Mouse (Mus musculus) adipose tissue, adult 10 weeks (tissue): Measurements from ENCODE around the gene Olfr981. TPM values are rescaled to one million over a fixed set of nuclear protein-coding genes. Genes with fewer than 3 reads are reported as not detected.

Source experiments
- polyA plus RNA-seq: library from polyadenylated mRNA; stranded (reverse); fragments of 350-450 nt; fragmentation: Illumina TruSeq; extraction: RNeasy Lipid Tissue Mini Kit (QIAGEN cat#74804); gene quantifications from one replicate; pipeline ENCODE4 v1.2.3, GENCODE M21; 2014; ENCODE audit warnings: low read depth, low replicate concordance

Olfr981 gene
- not detected for polyA plus RNA-seq

GRCm38 (mm10) chr9:40021164-40021563 lies at the start of gene Olfr981:
Gene Olfr981 (plus strand): TSS chr9:40021464.

GRCm38 (mm10) chr9:39991813-39992212 lies 29.5 kb upstream of the Olfr981 start, which contains the start of gene Olfr978:
Gene Olfr978 (plus strand): TSS chr9:39992113.

DNA sequence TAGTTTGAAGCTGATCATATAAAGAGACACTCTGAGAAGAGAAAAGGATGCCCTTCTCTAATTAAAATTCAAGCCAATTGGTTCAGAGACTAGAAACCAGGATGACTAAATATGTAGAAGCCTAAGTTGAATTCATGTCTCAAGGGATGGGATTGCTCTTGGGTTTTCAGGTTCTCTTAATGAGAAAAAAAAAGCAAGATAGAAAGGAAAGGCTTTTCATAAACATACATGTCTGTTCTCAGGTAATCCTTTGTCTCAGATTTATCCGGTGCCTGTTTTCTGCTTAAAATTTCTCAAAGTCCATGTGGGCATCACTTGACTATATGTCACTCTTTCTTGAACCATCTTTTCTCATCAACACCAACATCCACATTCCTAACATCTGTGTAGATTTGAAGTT lies 17.9 kb upstream of the Olfr981 start, which contains the start of gene Olfr979:
Olfr979 (minus strand) TSS at position 101 of the 400 bp plus-strand sequence.

DNA sequence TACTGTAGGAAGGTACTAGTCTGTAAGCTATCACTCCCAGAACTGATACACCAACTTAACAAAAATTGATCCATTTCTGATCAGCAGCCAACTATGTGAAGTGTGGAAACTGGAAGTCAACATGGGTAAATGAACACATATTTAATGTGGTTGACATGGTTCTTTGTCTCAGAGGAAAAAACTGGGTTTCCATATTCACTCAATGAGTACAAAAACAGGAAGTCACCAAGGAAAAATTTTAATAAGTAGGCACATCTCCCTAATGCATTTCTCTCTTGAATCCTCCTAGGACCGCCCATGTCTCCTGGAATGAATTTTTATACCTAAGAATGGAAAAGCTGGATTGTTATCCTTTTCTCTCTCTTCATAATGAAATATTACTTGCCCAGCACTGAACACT lies 11.8 kb upstream of the Olfr981 start, which contains the start of gene Olfr980:
Olfr980 (minus strand) TSS at position 101 of the 400 bp plus-strand sequence.

GRCm38 (mm10) chr9:40073529-40073928 lies 52.3 kb downstream of the Olfr981 start, which contains the start of gene Olfr982:
Gene Olfr982 (plus strand): TSS chr9:40073829.

Other genes starting within 250 kb of the Olfr981 start
- not detected for gene Olfr968, start 238.2 kb upstream of the Olfr981 start, polyA plus RNA-seq
- gene Olfr969, start 230.5 kb upstream of the Olfr981 start, polyA plus RNA-seq = not detected
- not detected for gene Olfr970, start 212.6 kb upstream of the Olfr981 start, polyA plus RNA-seq
- not detected for gene Olfr971, start 184.6 kb upstream of the Olfr981 start, polyA plus RNA-seq
- gene Olfr972, start 155.0 kb upstream of the Olfr981 start, polyA plus RNA-seq = not detected
- gene Olfr229, start 114.1 kb upstream of the Olfr981 start, polyA plus RNA-seq = not detected
- gene Olfr974, start 84.0 kb upstream of the Olfr981 start, polyA plus RNA-seq = not detected
- gene Olfr975, start 69.4 kb upstream of the Olfr981 start, polyA plus RNA-seq = not detected
- gene Olfr976, start 60.3 kb upstream of the Olfr981 start, polyA plus RNA-seq = not detected
- gene Olfr978, start 29.4 kb upstream of the Olfr981 start, polyA plus RNA-seq = not detected
- not detected for gene Olfr979, start 18.0 kb upstream of the Olfr981 start, polyA plus RNA-seq
- gene Olfr980, start 11.9 kb upstream of the Olfr981 start, polyA plus RNA-seq = not detected
- gene Olfr982, start 52.4 kb downstream of the Olfr981 start, polyA plus RNA-seq = not detected
- not detected for gene Olfr983, start 72.1 kb downstream of the Olfr981 start, polyA plus RNA-seq
- gene Olfr984, start 92.7 kb downstream of the Olfr981 start, polyA plus RNA-seq = not detected
- gene Olfr985, start 108.7 kb downstream of the Olfr981 start, polyA plus RNA-seq = not detected
- gene Tmem225, start 126.7 kb downstream of the Olfr981 start, polyA plus RNA-seq = 1.7 TPM
- gene Olfr986, start 159.5 kb downstream of the Olfr981 start, polyA plus RNA-seq = not detected
- 2.9 TPM for gene Zfp202, start 170.9 kb downstream of the Olfr981 start, polyA plus RNA-seq
- 3.3 TPM for gene Scn3b, start 247.8 kb downstream of the Olfr981 start, polyA plus RNA-seq